Mouse (Mus musculus) fibroblast of lung, adult 2 months (primary cell): ENCODE results near the gene L2hgdh.

Experiments used
- DNase-seq: peaks from one replicate; pipeline ENCODE4 v3.0.0-alpha.2; 2011; ENCODE audit warnings: low read depth

Gene L2hgdh

GRCm38 (mm10) chr12:69724711-69725460 lies at the start of gene L2hgdh, which contains the start of gene Atp5s:
TSS of gene L2hgdh (minus strand) at chr12:69724873.
TSS of gene Atp5s (plus strand) at chr12:69724950.
- peak; percentile 82 for DNase-seq

GRCm38 (mm10) chr12:69768841-69769240 lies 44.2 kb upstream of the L2hgdh start:
- DNase-seq: no peak

- no peak for DNase-seq
Measured at GRCm38 (mm10) chr12:69767476-69768258, 43.0 kb upstream of the L2hgdh start.

- no peak for DNase-seq
Measured at GRCm38 (mm10) chr12:69766185-69766904, 41.7 kb upstream of the L2hgdh start.

- DNase-seq: no peak
Measured at GRCm38 (mm10) chr12:69765543-69765942, 40.9 kb upstream of the L2hgdh start.

- no peak for DNase-seq
Measured at GRCm38 (mm10) chr12:69761603-69762002, 36.9 kb upstream of the L2hgdh start.

- DNase-seq: no peak
Measured at GRCm38 (mm10) chr12:69760743-69761406, 36.2 kb upstream of the L2hgdh start.

- no peak for DNase-seq
Measured at GRCm38 (mm10) chr12:69760014-69760413, 35.3 kb upstream of the L2hgdh start.

GRCm38 (mm10) chr12:69759267-69759885 lies 34.7 kb upstream of the L2hgdh start:
- DNase-seq: no peak

- DNase-seq: no peak
Measured at GRCm38 (mm10) chr12:69758221-69759185, 33.8 kb upstream of the L2hgdh start.

- no peak for DNase-seq
Measured at GRCm38 (mm10) chr12:69757418-69758141, 32.9 kb upstream of the L2hgdh start.

- no peak for DNase-seq
Measured at GRCm38 (mm10) chr12:69756015-69756414, 31.3 kb upstream of the L2hgdh start.

- no peak for DNase-seq
Measured at GRCm38 (mm10) chr12:69753936-69754335, 29.3 kb upstream of the L2hgdh start.

GRCm38 (mm10) chr12:69751864-69752341 lies 27.2 kb upstream of the L2hgdh start:
- DNase-seq: no peak

GRCm38 (mm10) chr12:69744138-69744537 lies 19.5 kb upstream of the L2hgdh start:
- no peak for DNase-seq

GRCm38 (mm10) chr12:69741965-69742364 lies 17.3 kb upstream of the L2hgdh start:
- DNase-seq: no peak

GRCm38 (mm10) chr12:69733923-69734322 lies 9.2 kb upstream of the L2hgdh start:
- no peak for DNase-seq

GRCm38 (mm10) chr12:69733518-69733917 lies 8.8 kb upstream of the L2hgdh start:
- no peak for DNase-seq

- no peak for DNase-seq
Measured at GRCm38 (mm10) chr12:69732221-69732620, 7.5 kb upstream of the L2hgdh start.
